Mouse (Mus musculus): ENCODE results near the gene Abhd13.

DNA sequence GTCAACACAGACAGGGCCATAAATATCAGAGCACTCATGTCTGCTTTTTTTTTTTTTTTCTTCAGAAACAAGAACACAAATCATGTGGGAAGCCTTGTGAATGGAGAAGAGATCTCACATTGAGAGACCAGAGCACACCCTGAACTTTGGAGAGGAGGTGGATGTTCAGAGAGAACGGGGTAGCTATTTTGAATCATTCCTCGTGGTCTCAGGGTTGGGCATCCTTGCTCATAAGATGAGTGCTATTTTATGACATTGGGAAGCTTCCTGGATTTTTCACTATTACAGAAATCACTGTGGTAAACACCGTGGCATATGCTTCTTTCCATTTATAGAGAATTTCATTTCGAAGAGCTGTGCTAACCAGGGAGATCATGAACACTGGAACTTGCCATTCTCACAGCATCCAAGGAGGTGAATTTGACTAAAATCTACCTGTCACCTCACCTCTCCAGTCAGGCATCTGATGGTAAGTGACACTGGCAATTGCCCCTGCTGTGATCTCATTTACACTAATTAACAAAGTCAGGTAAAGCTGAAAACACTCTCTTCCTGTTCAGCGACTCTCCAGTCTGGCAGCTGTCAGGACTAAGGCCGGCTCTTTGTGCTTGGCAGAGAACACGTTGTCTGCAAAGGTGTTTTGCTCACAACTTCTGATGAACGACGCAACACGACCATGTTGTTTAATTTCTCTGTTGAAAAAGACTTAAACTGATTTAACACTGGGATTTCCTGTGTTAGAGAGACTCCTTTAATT, 28.2 kb upstream of the Abhd13 start:
- TF ChIP-seq TAL1 (IDR thresholded peaks at IDR 0.05; ENCODE audit: low read length): no peak
- no peak for TF ChIP-seq GATA1 (IDR thresholded peaks at IDR 0.05; ENCODE audit: low read length)

Data from erythroblast, embryonic 14.5 days (primary cell).